Mouse (Mus musculus) forebrain, embryonic 16.5 days (tissue): ENCODE results near the gene Lgals1. TPM values are rescaled to one million over a fixed set of nuclear protein-coding genes. Genes with fewer than 3 reads are reported as not detected.

Experiments
- ATAC-seq: fragments of 200-750 bp; cut with Nextera tagmentation; 2 replicates; pipeline ENCODE4 v1.8.0; 2017; ENCODE audit warnings: mild to moderate bottlenecking, moderate library complexity
- H3K27ac ChIP-seq: fragments of 300-500 bp; sonication (generic); 2 replicates; pipeline ENCODE4 v1.5.1; 2014; ENCODE audit warnings: low read length, control low read depth
- H3K27me3 ChIP-seq: fragments of 300-500 bp; sonication (generic); replicated peaks from 2 replicates; pipeline ENCODE4 v1.6.1; 2014; ENCODE audit warnings: low read length; ENCODE audit not compliant: control insufficient read depth, insufficient read depth
- H3K36me3 ChIP-seq: fragments of 300-500 bp; sonication (generic); 2 replicates; pipeline ENCODE4 v1.6.1; 2014; ENCODE audit not compliant: control insufficient read depth, insufficient read depth
- H3K4me1 ChIP-seq: fragments of 300-500 bp; sonication (generic); replicated peaks from 2 replicates; pipeline ENCODE4 v1.6.1; 2014; ENCODE audit warnings: low read length; ENCODE audit not compliant: control insufficient read depth, insufficient read depth
- H3K4me2 ChIP-seq: fragments of 300-500 bp; sonication (generic); 2 replicates; pipeline ENCODE4 v1.6.1; 2014; ENCODE audit warnings: mild to moderate bottlenecking, low read length, control low read depth
- H3K4me3 ChIP-seq: fragments of 300-500 bp; sonication (generic); replicated peaks from 2 replicates; pipeline ENCODE4 v1.5.1; 2014; ENCODE audit warnings: mild to moderate bottlenecking, low read length, control low read depth
- H3K9ac ChIP-seq: fragments of 300-500 bp; sonication (generic); replicated peaks from 2 replicates; pipeline ENCODE4 v1.6.1; 2014; ENCODE audit warnings: low read depth, low read length, control low read depth
- H3K9me3 ChIP-seq: fragments of 300-500 bp; sonication (generic); 2 replicates; pipeline ENCODE4 v1.6.1; 2016; ENCODE audit warnings: low read length; ENCODE audit not compliant: control insufficient read depth
- WGBS: fragments of 180-500 bp; shearing (Covaris S2); extraction: QIAGEN DNeasy Blood & Tissue Kit; methylation state at CpG from one replicate; pipeline ENCODE4 v1.1.7; 2014; 5-methylcytosine and 5-hydroxymethylcytosine counted together
- polyA plus RNA-seq: library from polyadenylated mRNA; unstranded; fragments of >200 nt; fragmentation: Nextera tagmentation; extraction: Ambion mirVana; gene quantifications from 2 replicates; pipeline ENCODE4 v1.2.1, GENCODE M21; 2015

Gene Lgals1
- polyA plus RNA-seq, 1 experiment from 2014 or later: 51.9 TPM

DNA sequence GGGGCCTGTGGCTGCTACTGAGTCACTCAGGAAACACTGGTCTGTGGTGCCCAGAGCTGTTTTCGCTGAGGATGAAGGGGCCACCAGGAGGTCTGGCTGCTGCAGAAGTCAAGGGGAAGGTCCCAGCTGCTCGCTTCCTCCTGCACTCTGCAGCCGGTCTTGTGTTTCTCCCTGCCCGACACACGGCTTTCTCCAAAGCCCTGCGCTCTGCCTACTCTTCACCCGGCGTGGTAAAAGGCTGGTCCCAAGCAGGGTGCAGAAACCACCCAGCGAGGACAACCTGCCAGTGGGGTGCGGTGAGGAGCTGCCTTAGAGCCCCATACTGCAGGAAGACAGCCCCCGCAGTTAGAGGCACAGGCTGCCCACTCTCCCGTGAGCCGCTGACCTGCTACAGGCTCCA lies 31.8 kb upstream of the Lgals1 start:
- no peak overlapping the region for H3K4me2 ChIP-seq
- no peak overlapping the region for H3K27ac ChIP-seq
- peaks cover 12% of the 10 kb centered on the region for H3K36me3 ChIP-seq
- ATAC-seq: no peak
- no peaks in the 10 kb centered on the region for H3K27me3 ChIP-seq
- no peak overlapping the region for H3K9ac ChIP-seq
- no peak overlapping the region for H3K4me3 ChIP-seq
- peaks cover 6% of the 10 kb centered on the region for H3K4me1 ChIP-seq
- no peaks in the 10 kb centered on the region for H3K9me3 ChIP-seq
- 74% methylated on average over 13 of the region's 13 CpGs for WGBS

DNA sequence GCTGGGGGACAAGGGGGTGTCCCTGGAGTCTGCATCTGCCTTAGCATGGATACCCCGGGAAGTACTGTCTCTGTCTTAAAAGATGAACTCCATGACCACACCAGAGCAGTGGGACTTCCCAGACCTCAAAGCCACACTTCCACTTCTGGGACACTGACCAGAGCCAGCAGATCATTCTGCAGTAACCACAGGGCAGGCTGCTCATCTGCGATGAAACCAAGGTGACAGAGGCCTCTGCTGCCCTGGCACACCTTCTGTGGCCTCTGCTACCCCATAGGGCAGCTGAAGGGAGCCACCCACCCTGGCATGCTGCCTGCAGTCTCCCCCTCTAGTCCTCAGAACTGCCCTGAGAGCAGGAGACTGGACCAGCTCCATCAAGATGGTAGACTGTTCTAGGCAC lies 30.8 kb upstream of the Lgals1 start:
- Histone ChIP-seq H3K4me1 (peaks cover 15% of the 10 kb centered on the region), H3K36me3 (peaks cover 9% of the 10 kb centered on the region), H3K9me3 (no peaks in the 10 kb centered on the region), H3K9ac (no peak overlapping the region), H3K4me2 (no peak overlapping the region), H3K4me3 (no peak overlapping the region), H3K27ac (no peak overlapping the region), H3K27me3 (no peaks in the 10 kb centered on the region)
- WGBS: 89% methylated on average over 2 of the region's 2 CpGs
- ATAC-seq: no peak

DNA sequence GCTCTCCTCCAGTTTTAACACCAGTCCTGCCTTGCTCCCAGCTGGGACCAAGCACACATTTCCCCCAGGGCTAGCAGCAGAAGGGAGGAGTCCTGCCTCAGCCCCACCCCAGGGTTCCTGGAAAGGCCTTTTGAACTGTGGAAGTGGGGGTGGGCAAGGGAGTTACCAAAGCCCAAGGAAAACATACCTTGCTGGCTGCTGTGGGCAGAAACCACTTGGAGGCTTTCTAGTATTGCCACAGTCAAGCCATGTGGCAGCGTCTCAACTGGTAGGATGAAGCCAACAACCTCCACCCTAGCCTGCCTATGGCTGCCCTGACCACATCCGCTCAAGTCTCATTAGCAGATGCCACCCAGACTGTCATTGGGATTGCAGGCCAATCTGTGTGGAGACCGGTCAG lies 30.4 kb upstream of the Lgals1 start:
- no peak for ATAC-seq
- Histone ChIP-seq H3K27ac (no peak overlapping the region), H3K4me1 (peaks cover 15% of the 10 kb centered on the region), H3K4me3 (no peak overlapping the region), H3K4me2 (no peak overlapping the region), H3K9ac (no peak overlapping the region), H3K27me3 (no peaks in the 10 kb centered on the region), H3K9me3 (no peaks in the 10 kb centered on the region), H3K36me3 (peaks cover 5% of the 10 kb centered on the region)
- 86% methylated on average over 3 of the region's 3 CpGs for WGBS

DNA sequence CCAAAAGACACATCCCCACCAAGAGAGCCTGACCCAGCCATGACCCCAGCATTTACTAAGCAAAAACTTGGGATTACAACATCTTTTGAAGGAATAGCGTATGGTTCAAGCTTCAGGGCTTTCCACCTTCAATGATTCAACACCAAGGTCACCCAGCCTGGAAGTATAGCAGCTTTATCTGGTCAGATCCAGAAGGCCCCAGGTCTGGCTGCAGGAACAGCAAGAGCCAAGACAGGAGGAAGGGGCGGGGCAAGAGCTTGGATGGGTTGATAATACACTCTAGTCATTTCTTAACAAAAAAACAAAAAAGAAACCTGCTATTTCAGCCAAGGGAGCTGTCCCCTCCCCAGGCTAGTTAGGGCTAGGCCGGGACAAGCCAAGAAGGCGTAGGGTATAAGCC lies 29.0 kb upstream of the Lgals1 start:
- ATAC-seq: no peak
- H3K9ac ChIP-seq: no peak overlapping the region
- no peak overlapping the region for H3K4me3 ChIP-seq
- WGBS: 92% methylated on average over 4 of the region's 4 CpGs
- no peak overlapping the region for H3K4me2 ChIP-seq
- no peaks in the 10 kb centered on the region for H3K27me3 ChIP-seq
- H3K4me1 ChIP-seq: peaks cover 15% of the 10 kb centered on the region
- H3K27ac ChIP-seq: no peak overlapping the region
- H3K9me3 ChIP-seq: no peaks in the 10 kb centered on the region
- H3K36me3 ChIP-seq: no peaks in the 10 kb centered on the region

DNA sequence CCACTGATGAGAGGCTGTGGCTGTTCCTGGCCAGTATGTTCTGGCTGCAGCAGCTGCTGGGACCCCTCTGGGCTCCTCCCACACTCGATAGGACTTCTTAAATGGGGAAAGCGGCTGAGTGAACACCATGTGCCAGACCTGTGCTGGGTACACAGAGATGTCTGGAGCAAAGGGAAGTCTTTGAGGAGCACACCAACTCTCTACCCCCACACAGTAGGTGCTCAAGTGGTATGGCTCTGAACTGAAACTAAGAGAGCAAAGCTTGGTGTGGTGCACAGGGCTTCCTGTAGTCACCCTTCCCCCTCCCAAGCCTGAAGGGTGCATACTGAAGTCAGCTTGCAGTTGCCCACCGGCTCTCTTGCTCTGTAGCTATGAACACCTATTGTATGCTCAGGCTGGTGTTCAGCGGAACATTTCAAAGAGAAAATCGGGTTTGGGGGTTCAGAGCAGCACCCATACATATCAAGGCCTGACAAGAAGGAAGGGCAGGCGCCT lies 28.0 kb upstream of the Lgals1 start:
- H3K27ac ChIP-seq: no peak overlapping the region
- no peak overlapping the region for H3K4me3 ChIP-seq
- H3K27me3 ChIP-seq: no peaks in the 10 kb centered on the region
- no peak overlapping the region for H3K4me2 ChIP-seq
- H3K9ac ChIP-seq: no peak overlapping the region
- H3K4me1 ChIP-seq: peaks cover 15% of the 10 kb centered on the region
- H3K36me3 ChIP-seq: no peaks in the 10 kb centered on the region
- no peaks in the 10 kb centered on the region for H3K9me3 ChIP-seq
- WGBS: 52% methylated on average over 6 of the region's 6 CpGs
- ATAC-seq: no peak

DNA sequence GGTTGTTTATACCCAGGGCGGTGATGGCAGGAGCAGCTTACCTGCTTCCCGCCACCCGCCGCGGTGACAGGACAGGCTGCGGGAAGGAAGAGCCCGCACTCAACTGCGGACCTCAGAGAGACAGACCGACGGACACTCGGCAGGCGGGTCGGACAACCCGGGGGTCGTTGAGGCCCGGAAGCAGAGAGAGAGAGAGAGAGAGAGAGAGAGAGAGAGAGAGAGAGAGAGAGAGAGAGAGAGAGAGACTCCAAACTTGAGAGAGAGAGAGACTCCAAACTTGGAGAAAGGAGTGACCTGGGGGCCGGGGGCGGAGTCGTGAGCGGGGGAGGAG lies 27.2 kb upstream of the Lgals1 start, which contains the start of gene Gm49510:
Gene Gm49510 (plus strand): TSS at position 259 of the 331 bp plus-strand sequence.
- 3% methylated on average over 20 of the region's 20 CpGs for WGBS
- H3K4me2 ChIP-seq: peak within 1 kb of the TSS; percentile 88
- H3K27me3 ChIP-seq: no peaks in the 10 kb centered on the region
- peak within 1 kb of the TSS; percentile 57 for H3K9ac ChIP-seq
- no peaks in the 10 kb centered on the region for H3K36me3 ChIP-seq
- no peak within 1 kb of the TSS for H3K27ac ChIP-seq
- ATAC-seq: no peak
- peak within 1 kb of the TSS; percentile 48 for H3K4me3 ChIP-seq
- peaks cover 15% of the 10 kb centered on the region for H3K4me1 ChIP-seq
- H3K9me3 ChIP-seq: no peaks in the 10 kb centered on the region

DNA sequence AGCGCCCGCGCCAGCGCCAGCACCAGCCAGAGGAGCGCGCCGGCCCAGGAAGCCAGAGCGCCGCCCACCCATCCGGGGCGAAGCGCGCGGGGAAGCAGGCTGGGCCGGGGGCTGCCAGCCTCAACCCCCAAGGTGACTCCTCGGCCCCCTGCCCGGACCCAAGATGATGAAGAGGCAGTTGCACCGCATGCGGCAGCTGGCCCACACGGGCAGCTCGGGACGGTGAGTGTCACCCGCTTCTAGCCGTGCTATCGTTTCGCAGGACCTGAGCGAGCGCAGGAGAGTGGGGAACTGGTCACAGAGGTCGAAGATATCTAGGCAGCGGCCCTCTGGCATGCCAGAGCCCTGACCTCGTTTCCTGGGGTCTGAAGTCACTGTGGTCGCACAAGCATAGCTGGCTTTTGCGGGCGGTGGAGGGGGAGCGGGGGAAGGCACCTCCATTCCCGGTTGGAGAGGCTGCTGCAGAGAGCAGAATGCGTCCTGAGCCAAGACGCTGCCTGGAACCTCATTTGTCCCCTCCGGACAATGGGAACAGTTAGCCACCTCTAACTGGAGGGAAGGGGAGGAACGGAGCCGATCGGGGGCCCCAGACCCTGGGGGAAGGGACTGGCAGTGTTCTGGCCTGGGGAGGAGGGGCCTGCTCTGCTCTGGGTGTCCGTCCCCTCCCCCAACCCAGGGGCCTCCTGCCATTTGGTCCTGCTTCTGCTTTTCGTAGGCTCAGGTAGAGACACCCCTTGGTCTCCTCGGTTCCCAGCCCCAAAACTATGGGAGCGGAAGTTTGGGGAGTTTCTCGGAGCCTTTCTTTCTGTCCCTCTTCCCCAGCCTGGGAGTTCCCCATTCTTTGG lies 26.6 kb upstream of the Lgals1 start, which contains the start of gene Sh3bp1:
Gene Sh3bp1 (plus strand): TSS at position 29 of the 845 bp plus-strand sequence.
- Histone ChIP-seq H3K4me1 (peaks cover 15% of the 10 kb centered on the region), H3K27me3 (no peaks in the 10 kb centered on the region), H3K9me3 (no peaks in the 10 kb centered on the region), H3K4me2 (peak within 1 kb of the TSS; percentile 88), H3K9ac (peak within 1 kb of the TSS; percentile 57), H3K4me3 (peak within 1 kb of the TSS; percentile 48), H3K27ac (no peak within 1 kb of the TSS), H3K36me3 (no peaks in the 10 kb centered on the region)
- ATAC-seq: peak; percentile 52; the same call in 1 of the 2 replicates
- WGBS: 3% methylated on average over 43 of the region's 47 CpGs

DNA sequence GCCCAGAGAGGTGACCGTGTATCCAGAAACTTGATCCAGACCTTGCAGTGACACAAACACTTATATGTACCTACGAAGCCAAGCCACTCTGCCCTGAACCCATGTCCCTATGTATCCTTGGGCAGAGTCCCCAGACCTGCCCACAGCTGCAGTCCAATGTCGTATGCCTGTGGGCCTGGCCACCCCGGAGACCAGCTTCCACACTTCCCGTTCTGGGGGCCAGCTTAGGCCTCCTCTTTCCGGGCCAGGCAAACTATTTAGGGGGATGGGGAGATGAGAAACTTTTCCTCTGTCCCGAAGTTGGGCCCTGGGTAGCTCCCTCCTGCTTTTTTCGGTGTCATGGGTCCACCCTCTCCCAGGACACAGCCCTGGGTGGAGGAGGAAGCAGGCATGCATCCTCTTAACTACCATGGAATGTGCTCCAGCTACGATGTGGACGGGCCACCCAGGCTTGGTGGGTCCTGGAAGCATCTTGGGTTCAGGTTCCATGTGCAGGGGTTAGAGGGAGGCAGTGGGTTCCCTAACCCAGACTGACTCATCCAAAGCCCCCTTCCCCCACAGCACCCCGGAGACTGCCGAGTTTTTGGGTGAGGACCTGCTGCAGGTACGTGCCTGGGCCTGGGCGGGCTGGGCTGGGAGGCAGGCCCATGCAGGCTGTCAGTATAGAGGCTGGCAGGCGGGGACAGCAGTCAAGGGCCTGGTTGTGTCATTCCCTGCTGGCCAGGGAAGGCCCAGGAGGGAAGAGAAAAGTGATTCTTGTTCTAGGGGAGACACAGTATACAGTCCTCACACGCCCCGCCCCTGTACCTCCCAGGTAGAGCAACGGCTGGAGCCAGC lies 25.7 kb upstream of the Lgals1 start:
- Histone ChIP-seq H3K4me1 (peaks cover 15% of the 10 kb centered on the region), H3K4me2 (peak overlapping the region; percentile 88), H3K27ac (no peak overlapping the region), H3K4me3 (peak overlapping the region; percentile 48; the same call in 1 of the 2 replicates), H3K9ac (no peak overlapping the region), H3K9me3 (no peaks in the 10 kb centered on the region), H3K36me3 (no peaks in the 10 kb centered on the region), H3K27me3 (no peaks in the 10 kb centered on the region)
- no peak for ATAC-seq
- 27% methylated on average over 18 of the region's 18 CpGs for WGBS

DNA sequence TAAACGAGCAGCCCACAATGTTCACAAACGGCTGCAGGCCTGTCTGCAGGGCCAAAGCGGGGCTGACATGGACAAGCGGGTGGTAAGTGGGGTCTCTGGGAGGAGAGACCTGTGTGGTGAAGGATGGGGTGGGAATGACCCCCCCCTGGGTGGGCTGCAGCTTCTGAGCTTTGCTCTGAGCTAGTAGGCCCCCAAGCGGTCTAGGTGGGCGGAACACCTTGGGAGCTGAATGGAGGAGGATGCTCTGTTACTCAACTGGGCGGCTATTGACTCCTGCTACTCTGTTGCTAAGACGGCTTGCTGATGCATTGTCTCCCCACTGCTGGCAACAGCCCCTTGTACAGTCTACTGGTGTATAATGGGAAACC lies 25.1 kb upstream of the Lgals1 start:
- H3K4me2 ChIP-seq: no peak overlapping the region
- 40% methylated on average over 8 of the region's 8 CpGs for WGBS
- no peak overlapping the region for H3K4me3 ChIP-seq
- ATAC-seq: no peak
- H3K9me3 ChIP-seq: no peaks in the 10 kb centered on the region
- no peak overlapping the region for H3K9ac ChIP-seq
- no peaks in the 10 kb centered on the region for H3K27me3 ChIP-seq
- no peaks in the 10 kb centered on the region for H3K36me3 ChIP-seq
- peaks cover 15% of the 10 kb centered on the region for H3K4me1 ChIP-seq
- H3K27ac ChIP-seq: no peak overlapping the region
